Mouse (Mus musculus): ENCODE measurements around the gene Pcyt1a.

DNA sequence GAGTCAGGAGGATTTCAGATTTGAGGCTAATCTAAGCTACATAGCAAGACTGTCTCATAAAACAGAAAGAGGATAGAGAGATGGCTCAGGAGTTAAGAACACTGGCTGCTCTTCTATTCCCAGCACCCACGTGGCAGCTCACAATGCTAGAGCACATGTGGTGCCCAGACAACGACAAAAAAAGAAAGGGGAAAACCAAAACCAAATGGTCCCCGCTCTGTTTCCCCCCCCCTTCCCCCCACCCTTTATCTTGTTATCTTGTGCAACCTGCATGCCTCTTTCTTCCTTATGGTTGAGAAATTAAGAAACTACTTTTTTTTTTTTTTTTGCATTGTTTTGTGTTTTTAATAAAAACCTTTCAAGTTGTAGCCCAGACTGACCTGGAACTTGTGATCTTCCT lies 37.8 kb downstream of the Pcyt1a start:
- no peak for TF ChIP-seq MAX (IDR thresholded peaks at IDR 0.05; ENCODE audit: low read depth)
- no peak for TF ChIP-seq POLR2A (IDR thresholded peaks at IDR 0.05; ENCODE audit: insufficient read length, low read depth)
- no peak for TF ChIP-seq SRF (IDR thresholded peaks at IDR 0.05; ENCODE audit: control insufficient read depth, insufficient read length, low read depth)
- no peak for TF ChIP-seq CEBPB (IDR thresholded peaks at IDR 0.05; ENCODE audit: insufficient read depth, poor library complexity, severe bottlenecking)
- TF ChIP-seq TCF12 (IDR thresholded peaks at IDR 0.05; ENCODE audit: insufficient read depth, poor library complexity, severe bottlenecking), result no peak
- TF ChIP-seq MYOD1 (IDR thresholded peaks at IDR 0.05; ENCODE audit: control insufficient read depth in 1 of 3, insufficient read length in 2 of 3, low read depth in 2 of 3), result no peak
- no peak for TF ChIP-seq USF1 (IDR thresholded peaks at IDR 0.05; ENCODE audit: low read depth)
- TF ChIP-seq E2F4 (IDR thresholded peaks at IDR 0.05; ENCODE audit: insufficient read depth), result no peak
- no peak for TF ChIP-seq REST (IDR thresholded peaks at IDR 0.05; ENCODE audit: insufficient read depth, insufficient read length)
- TF ChIP-seq TCF3 (IDR thresholded peaks at IDR 0.05; ENCODE audit: insufficient read length, low read depth), result no peak
- TF ChIP-seq MYOG (IDR thresholded peaks at IDR 0.05; ENCODE audit: control insufficient read depth in 1 of 3, insufficient read depth in 1 of 3, insufficient read length in 2 of 3, low read depth in 2 of 3), result no peak
